Mouse (Mus musculus) heart, adult 11 months (tissue): ENCODE results near the gene Pdlim1.

Experiments
- DNase-seq: peaks from one replicate; pipeline ENCODE4 v3.0.0; 2022

Pdlim1 gene

GRCm38 (mm10) chr19:40283415-40283814, 11.8 kb upstream of the Pdlim1 start:
- no peak for DNase-seq

GRCm38 (mm10) chr19:40278372-40279023, 6.9 kb upstream of the Pdlim1 start:
- DNase-seq: peak; percentile 98

GRCm38 (mm10) chr19:40277494-40277893, 5.9 kb upstream of the Pdlim1 start:
- DNase-seq: peak; percentile 87

- peak; percentile 91 for DNase-seq
Observed at GRCm38 (mm10) chr19:40275401-40276188, 4.0 kb upstream of the Pdlim1 start.

GRCm38 (mm10) chr19:40272674-40273073, 1.0 kb upstream of the Pdlim1 start:
- peak; percentile 85 for DNase-seq

- DNase-seq: peak; percentile 91
Observed at GRCm38 (mm10) chr19:40270351-40271307, 1.0 kb downstream of the Pdlim1 start.

- DNase-seq: no peak
Observed at GRCm38 (mm10) chr19:40269526-40269925, 2.1 kb downstream of the Pdlim1 start.

GRCm38 (mm10) chr19:40268493-40268892, 3.1 kb downstream of the Pdlim1 start:
- no peak for DNase-seq

GRCm38 (mm10) chr19:40267380-40267779, 4.3 kb downstream of the Pdlim1 start:
- peak; percentile 95 for DNase-seq

- DNase-seq: peak; percentile 46
Observed at GRCm38 (mm10) chr19:40259485-40259884, 12.2 kb downstream of the Pdlim1 start.

- peak; percentile 95 for DNase-seq
Observed at GRCm38 (mm10) chr19:40257396-40257795, 14.2 kb downstream of the Pdlim1 start.

GRCm38 (mm10) chr19:40256376-40257050, 15.1 kb downstream of the Pdlim1 start:
- peak; percentile 84 for DNase-seq

- DNase-seq: peak; percentile 9
Observed at GRCm38 (mm10) chr19:40255561-40255960, 16.1 kb downstream of the Pdlim1 start.

GRCm38 (mm10) chr19:40254741-40255140, 16.9 kb downstream of the Pdlim1 start:
- peak; percentile 79 for DNase-seq

- peak; percentile 91 for DNase-seq
Observed at GRCm38 (mm10) chr19:40253768-40254167, 17.9 kb downstream of the Pdlim1 start.

GRCm38 (mm10) chr19:40251115-40251514, 20.5 kb downstream of the Pdlim1 start:
- peak; percentile 34 for DNase-seq

- peak; percentile 93 for DNase-seq
Observed at GRCm38 (mm10) chr19:40249352-40249751, 22.3 kb downstream of the Pdlim1 start.

GRCm38 (mm10) chr19:40248476-40248875, 23.2 kb downstream of the Pdlim1 start:
- DNase-seq: peak; percentile 73

- DNase-seq: peak; percentile 92
Observed at GRCm38 (mm10) chr19:40247268-40247666, 24.4 kb downstream of the Pdlim1 start.

- peak; percentile 71 for DNase-seq
Observed at GRCm38 (mm10) chr19:40246646-40247267, 24.9 kb downstream of the Pdlim1 start.

GRCm38 (mm10) chr19:40240838-40241689, 30.6 kb downstream of the Pdlim1 start:
- DNase-seq: peak; percentile 96
